Mouse (Mus musculus): ENCODE data around the gene Vars. TPM values are rescaled to one million over a fixed set of nuclear protein-coding genes. Genes with fewer than 3 reads are reported as not detected.

Vars gene
- polyA plus RNA-seq, 1 experiment from 2014 or later: 171 TPM

DNA sequence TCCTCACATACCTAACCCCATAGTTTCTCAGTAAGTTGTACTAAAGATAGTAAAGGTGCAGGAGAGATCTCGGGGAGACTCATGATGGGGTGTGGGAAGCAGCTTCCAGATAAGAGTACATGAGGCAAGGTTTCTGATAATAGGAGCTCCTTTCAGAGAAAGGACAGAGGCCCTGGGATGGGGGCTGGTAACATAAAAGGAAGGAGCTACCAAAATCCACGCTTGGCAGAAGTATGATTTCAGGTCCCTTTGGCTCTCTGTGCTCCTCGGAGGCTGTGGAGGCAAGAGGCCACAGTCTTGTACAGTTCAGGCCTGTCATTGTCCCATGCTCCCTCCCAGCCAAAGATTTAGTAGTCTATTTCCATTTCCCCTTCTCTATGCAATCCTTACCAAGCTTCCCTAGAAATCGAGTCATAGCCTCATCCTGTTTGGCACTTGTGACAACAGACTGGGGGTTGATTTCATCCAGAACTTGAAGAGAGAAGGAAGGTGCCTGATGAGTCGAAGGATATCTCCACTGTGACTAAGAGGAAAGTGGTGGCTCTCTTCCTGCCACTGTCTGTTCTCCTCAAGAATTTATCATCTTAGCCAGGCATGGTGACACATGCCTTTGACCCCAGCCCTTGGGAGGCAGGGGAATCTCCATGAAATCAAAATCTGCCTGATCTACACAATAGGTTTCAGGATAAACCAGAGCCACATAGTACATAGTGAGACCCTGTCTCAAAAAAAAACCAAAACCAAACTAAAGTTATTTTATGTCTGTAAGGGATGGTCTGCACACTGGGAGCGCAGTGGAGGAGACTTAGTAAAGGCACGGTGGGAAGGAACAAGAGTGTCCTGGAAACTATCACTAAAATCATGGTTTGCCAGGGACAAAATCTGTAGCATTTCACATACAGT is 44.4 kb downstream of the Vars start:
- ATAC-seq (ENCODE audit: insufficient number of reproducible peaks, insufficient read depth, low FRiP score, low TSS enrichment, low read depth): no peak
- Histone ChIP-seq H3K4me3 (replicated peaks) (peak overlapping the region; percentile 62), H3K9me3 (no peaks in the 10 kb centered on the region), H3K4me2 (peak overlapping the region; percentile 94), H3K27me3 (no peaks in the 10 kb centered on the region), H3K4me1 (replicated peaks) (peaks cover 39% of the 10 kb centered on the region), H3K9ac (replicated peaks) (peak overlapping the region; percentile 84; the same call in 1 of the 2 replicates), H3K36me3 (no peaks in the 10 kb centered on the region), H3K27ac (peak overlapping the region; percentile 45; the same call in 1 of the 2 replicates)
- 87% methylated on average over 7 of the region's 7 CpGs for WGBS

DNA sequence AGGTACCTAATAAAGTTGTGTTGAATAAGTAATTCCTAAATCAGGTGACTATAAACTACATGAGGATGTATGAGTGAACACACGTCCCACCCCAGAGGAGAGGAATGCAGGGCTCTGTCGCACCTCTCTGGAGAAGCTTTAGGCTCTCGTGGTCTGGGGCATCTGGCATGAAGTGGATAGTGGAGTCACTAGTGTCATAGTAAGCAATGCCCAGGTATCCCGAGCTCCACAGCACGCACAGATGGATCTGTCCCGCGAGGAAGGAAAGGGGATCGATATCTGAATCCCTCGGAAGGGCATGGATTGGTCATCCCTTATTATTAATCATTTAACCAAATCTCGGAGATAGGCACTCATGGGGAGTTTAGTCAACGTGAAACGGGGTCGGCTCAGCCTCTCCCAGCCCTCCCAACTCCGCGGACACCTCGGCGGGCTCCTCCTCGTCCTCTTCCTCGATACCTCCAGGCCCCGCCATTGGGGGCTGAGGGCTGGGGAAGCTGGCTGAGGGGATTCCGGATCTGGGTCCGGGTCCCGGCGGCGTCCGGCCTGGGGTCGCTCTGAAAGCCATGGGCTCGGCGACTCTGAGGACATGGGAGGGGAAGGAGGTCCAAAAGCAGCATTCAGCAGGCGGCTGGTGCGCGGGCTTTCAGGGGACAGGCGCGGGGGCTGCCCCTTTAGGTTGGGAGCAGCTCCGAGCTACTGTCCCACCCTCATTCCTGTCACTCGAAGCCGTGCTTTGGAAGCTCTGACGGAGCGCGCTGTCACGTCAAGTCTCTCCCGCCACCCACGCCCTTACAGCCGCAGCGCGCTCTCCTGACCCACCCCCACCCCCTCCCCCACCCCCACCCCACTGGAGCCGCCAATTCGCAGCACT is 45.3 kb downstream of the Vars start:
- H3K9ac ChIP-seq (replicated peaks): peak overlapping the region; percentile 84
- no peak; the same call in 1 of the 2 replicates for ATAC-seq (ENCODE audit: insufficient number of reproducible peaks, insufficient read depth, low FRiP score, low TSS enrichment, low read depth)
- H3K4me2 ChIP-seq: peak overlapping the region; percentile 94
- 5% methylated on average over 48 of the region's 48 CpGs for WGBS
- no peaks in the 10 kb centered on the region for H3K9me3 ChIP-seq
- H3K4me3 ChIP-seq (replicated peaks): peak overlapping the region; percentile 62
- H3K27me3 ChIP-seq: no peaks in the 10 kb centered on the region
- peak overlapping the region; percentile 89 for H3K27ac ChIP-seq
- H3K36me3 ChIP-seq: no peaks in the 10 kb centered on the region
- peaks cover 39% of the 10 kb centered on the region for H3K4me1 ChIP-seq (replicated peaks)

DNA sequence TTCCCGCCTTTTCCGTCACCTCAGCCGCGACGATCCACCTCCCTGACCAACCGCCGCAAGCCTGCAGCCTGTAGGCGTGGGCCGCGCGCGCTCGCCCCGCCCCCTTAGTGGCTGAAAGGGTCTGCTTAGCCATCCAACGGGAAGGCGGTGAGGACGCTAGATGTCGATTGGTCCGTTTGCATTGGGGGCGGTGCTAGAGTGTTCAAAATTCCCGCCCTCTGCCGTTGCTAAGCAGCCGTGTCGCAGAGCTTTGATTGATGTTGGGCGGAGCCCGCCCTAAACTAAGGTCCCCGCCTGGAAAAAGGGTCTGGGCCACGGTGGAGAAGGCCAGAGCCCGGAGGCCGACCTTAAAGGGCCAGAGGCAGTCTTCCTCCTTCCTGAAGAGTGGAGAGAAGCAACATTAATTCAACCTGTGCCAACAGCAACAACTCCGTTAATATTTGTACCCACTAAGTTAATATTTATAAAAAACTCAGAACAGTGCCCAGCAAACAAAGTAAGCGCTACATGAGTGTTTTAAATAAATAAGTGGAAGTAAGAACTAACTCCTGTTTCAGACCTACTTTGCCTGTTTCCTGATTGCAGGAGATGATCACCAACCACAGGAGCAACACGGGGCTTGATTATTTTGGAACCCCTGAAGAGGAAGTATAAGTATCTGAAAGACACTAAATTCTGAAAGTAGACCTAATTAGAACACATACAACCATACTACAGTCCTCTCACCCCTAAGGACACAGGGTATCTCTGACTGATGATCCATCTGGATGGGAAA is 46.1 kb downstream of the Vars start, which contains the start of gene Msh5:
Gene Msh5 (minus strand): TSS at position 65 of the 775 bp plus-strand sequence.
- H3K27me3 ChIP-seq: no peaks in the 10 kb centered on the region
- WGBS: 3% methylated on average over 33 of the region's 33 CpGs
- ATAC-seq (ENCODE audit: insufficient number of reproducible peaks, insufficient read depth, low FRiP score, low TSS enrichment, low read depth): peak; percentile 97
- H3K4me1 ChIP-seq (replicated peaks): peaks cover 44% of the 10 kb centered on the region
- H3K4me3 ChIP-seq (replicated peaks): peak within 1 kb of the TSS; percentile 62
- peak within 1 kb of the TSS; percentile 94 for H3K4me2 ChIP-seq
- peak within 1 kb of the TSS; percentile 89 for H3K27ac ChIP-seq
- peak within 1 kb of the TSS; percentile 84 for H3K9ac ChIP-seq (replicated peaks)
- H3K9me3 ChIP-seq: no peaks in the 10 kb centered on the region
- H3K36me3 ChIP-seq: no peaks in the 10 kb centered on the region

DNA sequence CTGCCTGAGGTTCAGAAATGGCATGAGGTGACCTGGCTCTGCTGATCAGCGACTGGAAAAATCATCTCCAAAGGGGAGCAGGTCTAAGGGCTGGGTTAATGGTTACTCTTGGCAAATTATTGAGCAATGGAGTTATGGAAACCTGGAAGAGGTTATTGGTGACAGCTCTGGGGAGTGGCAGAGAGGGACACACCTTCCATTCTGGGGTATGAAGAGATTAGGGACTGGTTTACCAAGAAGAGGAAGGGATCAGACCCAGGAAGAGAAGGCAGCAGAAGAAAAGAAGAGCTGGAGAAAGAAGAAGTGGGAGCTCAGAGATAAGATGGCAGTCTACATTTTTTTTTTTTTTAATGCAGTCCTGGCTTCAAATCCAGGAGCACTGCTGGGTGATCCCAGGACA is 46.9 kb downstream of the Vars start:
- Histone ChIP-seq H3K4me2 (no peak overlapping the region), H3K4me1 (replicated peaks) (peaks cover 52% of the 10 kb centered on the region)

DNA sequence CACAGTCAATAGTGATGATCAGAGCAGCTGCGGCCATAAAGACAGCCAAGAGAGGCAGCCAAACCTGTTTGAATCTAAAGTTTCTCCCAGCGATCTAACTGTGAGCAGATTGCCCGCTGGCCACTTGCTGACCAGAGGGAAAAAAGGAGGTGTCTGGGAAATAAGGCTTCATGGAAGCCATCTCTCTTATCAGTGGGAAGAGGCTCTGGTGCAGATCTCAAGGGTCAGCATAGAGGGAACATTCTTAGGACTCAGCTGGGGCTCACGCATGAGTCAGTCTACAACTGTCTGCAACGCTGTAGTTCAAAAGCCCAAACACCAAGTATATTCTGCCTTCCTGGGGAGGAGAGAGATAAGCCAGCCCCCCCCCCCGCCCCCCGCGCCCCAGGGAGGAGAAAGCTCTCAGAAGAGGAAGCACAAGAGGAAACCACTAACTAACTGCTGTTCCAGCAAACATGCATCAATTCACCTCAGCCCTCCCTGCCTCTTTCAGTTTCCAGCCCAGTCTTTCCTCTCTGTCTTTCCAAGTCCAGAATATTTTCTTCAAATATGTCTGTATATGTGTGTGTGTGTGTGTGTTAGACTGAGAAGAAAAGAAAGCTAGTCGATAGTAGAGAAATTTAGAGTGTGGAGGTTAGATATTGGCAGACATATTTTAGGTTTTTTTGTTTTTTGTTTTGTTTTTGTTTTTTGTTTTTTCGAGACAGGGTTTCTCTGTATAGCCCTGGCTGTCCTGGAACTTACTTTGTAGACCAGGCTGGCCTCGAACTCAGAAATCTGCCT is 47.6 kb downstream of the Vars start:
- 38% methylated on average over 10 of the region's 11 CpGs for WGBS
- Histone ChIP-seq H3K36me3 (peaks cover 12% of the 10 kb centered on the region), H3K27ac (peak overlapping the region; percentile 47), H3K4me1 (replicated peaks) (peaks cover 53% of the 10 kb centered on the region), H3K27me3 (no peaks in the 10 kb centered on the region), H3K9ac (replicated peaks) (no peak overlapping the region), H3K4me2 (peak overlapping the region; percentile 7; the same call in 1 of the 2 replicates), H3K9me3 (no peaks in the 10 kb centered on the region), H3K4me3 (replicated peaks) (no peak overlapping the region)
- no peak for ATAC-seq (ENCODE audit: insufficient number of reproducible peaks, insufficient read depth, low FRiP score, low TSS enrichment, low read depth)

More for the DNA sequence above, 46.9 kb downstream of the Vars start:
- WGBS: 56% methylated on average over 1 of the region's 1 CpGs
- Histone ChIP-seq H3K27ac (peak overlapping the region; percentile 47), H3K9ac (replicated peaks) (no peak overlapping the region), H3K36me3 (peaks cover 5% of the 10 kb centered on the region), H3K9me3 (no peaks in the 10 kb centered on the region), H3K27me3 (no peaks in the 10 kb centered on the region), H3K4me3 (replicated peaks) (no peak overlapping the region)
- no peak for ATAC-seq (ENCODE audit: insufficient number of reproducible peaks, insufficient read depth, low FRiP score, low TSS enrichment, low read depth)

DNA sequence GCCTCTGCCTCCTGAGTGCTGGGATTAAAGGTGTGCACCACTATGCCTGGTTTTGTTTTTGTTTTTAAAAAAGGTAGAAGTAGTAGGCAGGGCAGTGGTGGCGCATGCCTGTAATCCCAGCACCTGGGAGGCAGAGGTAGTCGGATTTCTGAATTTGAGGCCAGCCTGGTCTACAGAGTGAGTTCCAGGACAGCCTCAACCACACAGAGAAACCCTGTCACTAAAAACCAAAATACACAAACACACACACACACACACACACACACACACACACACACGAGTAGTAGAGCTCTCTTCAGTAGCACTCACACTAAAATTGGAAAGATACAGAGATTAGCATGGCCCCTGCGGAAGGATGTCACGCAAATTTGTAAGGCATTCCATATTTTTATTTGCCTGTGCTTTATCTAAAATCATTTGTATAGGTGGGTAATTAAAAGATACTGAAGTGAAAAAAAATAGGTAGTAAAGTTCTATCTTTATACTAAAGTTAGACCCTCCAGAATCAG is 48.2 kb downstream of the Vars start:
- ATAC-seq (ENCODE audit: insufficient number of reproducible peaks, insufficient read depth, low FRiP score, low TSS enrichment, low read depth): no peak
- no peak overlapping the region for H3K9ac ChIP-seq (replicated peaks)
- H3K4me3 ChIP-seq (replicated peaks): peak overlapping the region; percentile 70; the same call in 1 of the 2 replicates
- WGBS: 78% methylated on average over 5 of the region's 5 CpGs
- H3K4me2 ChIP-seq: peak overlapping the region; percentile 86
- H3K27ac ChIP-seq: peak overlapping the region; percentile 95; the same call in 1 of the 2 replicates
- H3K27me3 ChIP-seq: no peaks in the 10 kb centered on the region
- H3K9me3 ChIP-seq: no peaks in the 10 kb centered on the region
- H3K4me1 ChIP-seq (replicated peaks): peaks cover 53% of the 10 kb centered on the region
- peaks cover 18% of the 10 kb centered on the region for H3K36me3 ChIP-seq

DNA sequence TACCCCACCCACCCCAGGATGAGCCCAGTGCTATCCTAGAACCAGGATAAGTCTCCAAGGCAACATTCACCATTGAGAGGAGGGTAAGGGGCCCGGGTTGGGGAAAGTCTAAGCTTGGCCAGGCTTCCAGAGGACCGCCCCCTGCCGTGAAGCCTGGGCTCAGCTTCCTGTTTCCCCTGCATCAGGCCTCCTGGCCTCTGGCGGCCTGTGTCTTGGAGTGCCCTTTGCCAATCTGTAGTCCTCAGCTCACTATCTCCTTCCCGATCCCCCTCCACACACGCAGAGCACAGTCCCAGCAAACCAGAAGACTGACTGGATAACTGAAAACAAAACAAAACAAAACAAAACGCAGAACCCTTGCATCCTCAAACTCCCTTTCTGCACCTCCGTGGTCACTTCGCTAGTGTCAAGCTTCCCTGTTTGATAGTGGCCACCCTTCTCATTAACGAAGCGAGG is 48.8 kb downstream of the Vars start, which contains the start of gene Clic1:
Gene Clic1 (plus strand): TSS at position 406 of the 456 bp plus-strand sequence.
- peaks cover 24% of the 10 kb centered on the region for H3K36me3 ChIP-seq
- peak within 1 kb of the TSS; percentile 95 for H3K27ac ChIP-seq
- H3K4me1 ChIP-seq (replicated peaks): peaks cover 53% of the 10 kb centered on the region
- peak within 1 kb of the TSS; percentile 70 for H3K4me3 ChIP-seq (replicated peaks)
- no peaks in the 10 kb centered on the region for H3K9me3 ChIP-seq
- peak within 1 kb of the TSS; percentile 77 for H3K9ac ChIP-seq (replicated peaks)
- H3K27me3 ChIP-seq: no peaks in the 10 kb centered on the region
- ATAC-seq (ENCODE audit: insufficient number of reproducible peaks, insufficient read depth, low FRiP score, low TSS enrichment, low read depth): no peak
- peak within 1 kb of the TSS; percentile 86 for H3K4me2 ChIP-seq
- under 1% methylated on average over 11 of the region's 11 CpGs for WGBS

DNA sequence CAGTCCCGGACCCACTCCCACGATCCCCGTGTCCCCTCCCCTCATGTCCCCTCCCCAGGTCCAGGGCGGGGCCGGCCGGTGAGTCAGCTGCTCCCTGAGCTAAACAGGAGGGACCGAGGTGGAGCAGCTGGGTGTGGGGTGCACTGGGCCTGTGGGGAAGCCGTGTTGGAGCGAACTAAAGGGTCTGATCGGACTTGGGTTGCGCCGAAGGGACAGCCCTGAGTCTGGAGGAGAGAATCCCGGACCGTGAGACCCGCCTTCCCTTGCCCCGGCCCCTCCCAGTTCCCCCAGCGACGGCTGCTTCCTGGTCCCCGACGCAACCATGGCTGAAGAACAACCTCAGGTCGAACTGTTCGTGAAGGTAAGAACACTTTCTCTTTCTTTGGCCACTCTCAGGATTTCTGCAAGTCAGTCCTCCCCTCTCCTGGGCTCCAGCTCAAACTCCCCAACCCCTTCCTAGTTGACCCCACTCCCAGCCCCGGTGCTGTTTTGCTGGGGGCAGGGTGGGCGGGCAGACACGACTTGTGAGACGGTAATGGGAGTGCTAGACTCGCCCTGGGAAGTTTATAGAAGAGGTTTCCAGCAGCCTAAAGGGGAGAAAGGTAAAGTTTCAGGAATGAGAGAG is 49.5 kb downstream of the Vars start:
- peaks cover 53% of the 10 kb centered on the region for H3K4me1 ChIP-seq (replicated peaks)
- H3K27ac ChIP-seq: peak overlapping the region; percentile 95
- H3K36me3 ChIP-seq: peaks cover 30% of the 10 kb centered on the region
- peak overlapping the region; percentile 77 for H3K9ac ChIP-seq (replicated peaks)
- under 1% methylated on average over 27 of the region's 27 CpGs for WGBS
- no peak for ATAC-seq (ENCODE audit: insufficient number of reproducible peaks, insufficient read depth, low FRiP score, low TSS enrichment, low read depth)
- peak overlapping the region; percentile 86 for H3K4me2 ChIP-seq
- H3K4me3 ChIP-seq (replicated peaks): peak overlapping the region; percentile 70
- no peaks in the 10 kb centered on the region for H3K27me3 ChIP-seq
- no peaks in the 10 kb centered on the region for H3K9me3 ChIP-seq

DNA sequence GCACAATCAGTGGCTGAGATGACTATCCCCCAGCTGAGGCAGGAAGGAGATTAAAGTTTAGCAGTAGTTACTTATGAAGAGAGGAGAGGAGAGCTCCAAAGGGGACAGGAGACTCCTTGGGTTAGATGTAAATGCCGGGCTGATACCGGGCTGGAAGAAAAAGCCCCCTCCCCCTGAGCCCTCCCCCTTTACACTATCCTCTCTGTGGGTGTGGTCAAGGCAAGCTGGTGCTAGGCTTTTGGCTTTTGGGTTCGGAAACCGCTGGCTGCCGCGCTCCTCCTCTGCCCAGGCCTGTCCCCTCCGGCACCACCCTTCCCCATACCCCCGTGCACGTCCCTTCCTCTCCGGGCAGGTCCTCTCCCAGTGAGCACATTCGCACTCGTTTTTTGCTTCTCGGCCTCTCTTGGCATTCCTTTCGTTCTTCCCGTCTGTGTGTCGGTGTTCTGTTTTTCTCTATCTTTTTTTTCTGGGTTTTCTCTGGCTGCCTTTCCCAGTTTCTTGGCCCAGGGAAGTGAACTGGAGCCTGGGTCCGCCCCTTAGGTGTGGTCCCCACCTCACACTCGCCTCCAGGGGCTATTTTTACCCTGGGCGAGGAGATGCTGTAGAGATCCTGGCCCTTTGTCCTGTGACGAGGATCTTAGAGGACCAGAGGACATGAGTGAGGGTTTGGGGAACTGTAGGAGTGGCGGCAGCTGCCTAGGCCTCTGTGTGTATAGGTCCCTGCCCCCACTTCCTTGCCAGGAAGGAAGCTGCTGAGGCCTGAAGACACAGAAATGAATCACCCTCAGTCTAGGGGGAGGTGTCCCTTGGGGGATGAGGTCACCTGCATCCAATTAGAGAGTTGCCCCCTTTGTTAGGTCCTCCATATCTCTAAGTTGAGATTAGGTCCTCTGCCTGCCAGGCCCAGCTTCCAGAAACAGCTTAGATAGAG is 50.6 kb downstream of the Vars start:
- peaks cover 41% of the 10 kb centered on the region for H3K36me3 ChIP-seq
- H3K27me3 ChIP-seq: no peaks in the 10 kb centered on the region
- peak overlapping the region; percentile 95 for H3K27ac ChIP-seq
- H3K4me3 ChIP-seq (replicated peaks): peak overlapping the region; percentile 70
- H3K9me3 ChIP-seq: no peaks in the 10 kb centered on the region
- H3K9ac ChIP-seq (replicated peaks): peak overlapping the region; percentile 77
- ATAC-seq (ENCODE audit: insufficient number of reproducible peaks, insufficient read depth, low FRiP score, low TSS enrichment, low read depth): no peak
- WGBS: 1% methylated on average over 21 of the region's 21 CpGs
- H3K4me1 ChIP-seq (replicated peaks): peaks cover 45% of the 10 kb centered on the region
- H3K4me2 ChIP-seq: peak overlapping the region; percentile 86

Data from limb, embryonic 12.5 days (tissue).